Mouse (Mus musculus): Measurements from ENCODE around the gene Cd40lg. TPM values are rescaled to one million over a fixed set of nuclear protein-coding genes. Genes with fewer than 3 reads are reported as not detected.

Cd40lg gene
- polyA plus RNA-seq (2015; fragmentation: Nextera tagmentation; extraction: Ambion mirVana) = not detected in 2 replicates

GRCm38 (mm10) chrX:57211876-57212275 is at the start of gene Cd40lg:
Cd40lg (plus strand) TSS chrX:57212143.
- H3K4me1 ChIP-seq (ENCODE audit: control insufficient read depth, insufficient read depth, low read length) = no peaks in the 10 kb centered on the region
- no peak within 1 kb of the TSS for H3K4me3 ChIP-seq (ENCODE audit: low read length)
- no peaks in the 10 kb centered on the region for H3K9me3 ChIP-seq (ENCODE audit: control insufficient read depth, low read length)
- no peak within 1 kb of the TSS for H3K27ac ChIP-seq (ENCODE audit: low read length)
- no peak within 1 kb of the TSS for H3K9ac ChIP-seq (ENCODE audit: low read depth, low read length)
- H3K4me2 ChIP-seq (ENCODE audit: low read depth, low read length) = no peak within 1 kb of the TSS
- WGBS = 84% methylated on average over 9 of the region's 9 CpGs
- no peaks in the 10 kb centered on the region for H3K27me3 ChIP-seq (replicated peaks; ENCODE audit: control insufficient read depth, insufficient read depth, low read length)
- ATAC-seq = no peak
- H3K36me3 ChIP-seq (ENCODE audit: control insufficient read depth, insufficient read depth, low read length) = no peaks in the 10 kb centered on the region

GRCm38 (mm10) chrX:57166549-57166948 is 45.4 kb upstream of the Cd40lg start:
- no peak overlapping the region for H3K4me2 ChIP-seq (ENCODE audit: low read depth, low read length)
- H3K4me1 ChIP-seq (ENCODE audit: control insufficient read depth, insufficient read depth, low read length) = no peaks in the 10 kb centered on the region
- H3K27ac ChIP-seq (ENCODE audit: low read length) = no peak overlapping the region
- H3K36me3 ChIP-seq (ENCODE audit: control insufficient read depth, insufficient read depth, low read length) = no peaks in the 10 kb centered on the region
- no peaks in the 10 kb centered on the region for H3K9me3 ChIP-seq (ENCODE audit: control insufficient read depth, low read length)
- no peak overlapping the region for H3K4me3 ChIP-seq (ENCODE audit: low read length)
- no peak overlapping the region for H3K9ac ChIP-seq (ENCODE audit: low read depth, low read length)
- WGBS = 93% methylated on average over 1 of the region's 1 CpGs
- no peaks in the 10 kb centered on the region for H3K27me3 ChIP-seq (replicated peaks; ENCODE audit: control insufficient read depth, insufficient read depth, low read length)
- no peak for ATAC-seq

DNA sequence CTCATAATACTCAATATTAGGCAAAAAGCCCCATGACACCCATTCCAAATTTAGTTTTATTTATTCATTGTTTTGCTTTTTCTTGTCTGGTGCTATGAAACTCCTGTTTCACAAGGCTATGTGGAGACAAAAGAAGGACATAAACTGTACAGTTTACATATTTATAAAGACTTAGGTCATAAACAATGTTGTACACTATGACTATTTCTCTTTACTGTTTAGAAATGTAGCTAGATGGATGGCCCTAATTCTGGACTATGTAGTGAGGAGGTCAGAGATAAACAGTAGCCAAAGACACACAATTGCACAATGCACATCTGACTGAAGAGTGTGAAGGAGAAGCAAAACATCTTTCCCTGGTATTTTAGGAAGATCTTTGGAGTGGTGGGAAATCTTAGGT is 40.7 kb upstream of the Cd40lg start:
- ATAC-seq = no peak
- Histone ChIP-seq H3K27me3 (replicated peaks; ENCODE audit: control insufficient read depth, insufficient read depth, low read length) (no peaks in the 10 kb centered on the region), H3K4me1 (ENCODE audit: control insufficient read depth, insufficient read depth, low read length) (no peaks in the 10 kb centered on the region), H3K9me3 (ENCODE audit: control insufficient read depth, low read length) (no peaks in the 10 kb centered on the region), H3K9ac (ENCODE audit: low read depth, low read length) (no peak overlapping the region), H3K27ac (ENCODE audit: low read length) (no peak overlapping the region), H3K4me2 (ENCODE audit: low read depth, low read length) (no peak overlapping the region), H3K4me3 (ENCODE audit: low read length) (no peak overlapping the region), H3K36me3 (ENCODE audit: control insufficient read depth, insufficient read depth, low read length) (no peaks in the 10 kb centered on the region)

DNA sequence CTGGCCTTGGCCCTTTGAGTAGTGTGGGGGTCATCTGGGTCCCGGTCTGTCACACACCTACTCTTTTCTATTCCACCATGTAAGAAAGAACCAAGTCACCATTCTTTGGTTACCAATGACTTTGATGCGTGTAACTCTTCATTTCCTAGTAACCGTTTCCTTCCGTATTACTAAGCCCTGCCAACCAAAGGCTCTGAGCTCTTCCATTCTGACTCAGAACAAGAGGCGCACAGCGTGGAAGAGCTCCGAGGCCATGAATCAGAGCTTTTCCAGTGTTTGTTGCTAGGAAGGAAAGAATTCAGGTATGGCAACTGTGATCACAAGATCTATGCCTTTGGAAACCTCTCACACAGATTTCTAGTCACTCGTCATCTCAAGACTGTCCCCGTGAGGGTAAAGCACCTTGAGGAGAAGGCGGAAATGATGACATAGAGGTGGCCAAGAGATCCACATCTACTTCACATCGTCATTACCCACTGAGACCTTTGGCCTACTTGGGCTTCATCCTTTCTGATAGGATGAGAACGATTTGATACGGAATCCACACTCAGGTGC is 34.6 kb upstream of the Cd40lg start:
- H3K4me2 ChIP-seq (ENCODE audit: low read depth, low read length) = no peak overlapping the region
- no peak overlapping the region for H3K4me3 ChIP-seq (ENCODE audit: low read length)
- no peaks in the 10 kb centered on the region for H3K27me3 ChIP-seq (replicated peaks; ENCODE audit: control insufficient read depth, insufficient read depth, low read length)
- H3K9me3 ChIP-seq (ENCODE audit: control insufficient read depth, low read length) = no peaks in the 10 kb centered on the region
- 93% methylated on average over 13 of the region's 13 CpGs for WGBS
- no peak overlapping the region for H3K9ac ChIP-seq (ENCODE audit: low read depth, low read length)
- no peaks in the 10 kb centered on the region for H3K4me1 ChIP-seq (ENCODE audit: control insufficient read depth, insufficient read depth, low read length)
- H3K27ac ChIP-seq (ENCODE audit: low read length) = no peak overlapping the region
- no peak for ATAC-seq
- H3K36me3 ChIP-seq (ENCODE audit: control insufficient read depth, insufficient read depth, low read length) = no peaks in the 10 kb centered on the region

- Histone ChIP-seq H3K4me2 (ENCODE audit: low read depth, low read length) (no peak overlapping the region), H3K4me3 (ENCODE audit: low read length) (no peak overlapping the region), H3K4me1 (ENCODE audit: control insufficient read depth, insufficient read depth, low read length) (no peaks in the 10 kb centered on the region), H3K9ac (ENCODE audit: low read depth, low read length) (no peak overlapping the region), H3K36me3 (ENCODE audit: control insufficient read depth, insufficient read depth, low read length) (no peaks in the 10 kb centered on the region), H3K27ac (ENCODE audit: low read length) (no peak overlapping the region), H3K9me3 (ENCODE audit: control insufficient read depth, low read length) (no peaks in the 10 kb centered on the region), H3K27me3 (replicated peaks; ENCODE audit: control insufficient read depth, insufficient read depth, low read length) (no peaks in the 10 kb centered on the region)
- ATAC-seq = no peak
- WGBS = 88% methylated on average over 2 of the region's 2 CpGs
Observed at GRCm38 (mm10) chrX:57182470-57182869, 29.5 kb upstream of the Cd40lg start.

- Histone ChIP-seq H3K36me3 (ENCODE audit: control insufficient read depth, insufficient read depth, low read length) (no peaks in the 10 kb centered on the region), H3K9me3 (ENCODE audit: control insufficient read depth, low read length) (no peaks in the 10 kb centered on the region), H3K4me3 (ENCODE audit: low read length) (no peak overlapping the region), H3K27me3 (replicated peaks; ENCODE audit: control insufficient read depth, insufficient read depth, low read length) (no peaks in the 10 kb centered on the region), H3K4me2 (ENCODE audit: low read depth, low read length) (no peak overlapping the region), H3K27ac (ENCODE audit: low read length) (no peak overlapping the region), H3K9ac (ENCODE audit: low read depth, low read length) (no peak overlapping the region), H3K4me1 (ENCODE audit: control insufficient read depth, insufficient read depth, low read length) (no peaks in the 10 kb centered on the region)
- WGBS = 89% methylated on average over 3 of the region's 3 CpGs
- ATAC-seq = no peak
Observed at GRCm38 (mm10) chrX:57183359-57183758, 28.6 kb upstream of the Cd40lg start.

DNA sequence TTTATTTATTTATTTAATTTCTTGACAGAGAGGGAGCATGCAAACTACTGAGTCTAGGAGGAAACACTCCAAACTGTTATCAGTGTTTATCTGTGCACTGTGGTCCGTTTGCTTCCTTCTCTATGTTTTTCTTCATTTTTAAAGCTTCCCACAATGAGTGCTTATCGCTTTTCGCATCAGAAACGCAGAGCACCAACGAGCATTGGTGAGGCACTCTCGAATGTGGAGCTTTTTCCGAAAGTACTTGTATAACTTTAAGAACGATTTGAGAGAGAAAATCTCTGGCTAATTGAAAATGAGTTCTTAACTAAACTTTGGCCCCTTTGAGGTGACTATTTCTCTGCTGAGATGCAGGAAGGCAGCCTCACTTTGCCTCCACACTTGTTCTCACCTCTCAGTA is 24.6 kb upstream of the Cd40lg start:
- 74% methylated on average over 8 of the region's 8 CpGs for WGBS
- Histone ChIP-seq H3K9ac (ENCODE audit: low read depth, low read length) (no peak overlapping the region), H3K4me3 (ENCODE audit: low read length) (no peak overlapping the region), H3K4me1 (ENCODE audit: control insufficient read depth, insufficient read depth, low read length) (no peaks in the 10 kb centered on the region), H3K4me2 (ENCODE audit: low read depth, low read length) (no peak overlapping the region), H3K27me3 (replicated peaks; ENCODE audit: control insufficient read depth, insufficient read depth, low read length) (no peaks in the 10 kb centered on the region), H3K27ac (ENCODE audit: low read length) (no peak overlapping the region), H3K36me3 (ENCODE audit: control insufficient read depth, insufficient read depth, low read length) (no peaks in the 10 kb centered on the region), H3K9me3 (ENCODE audit: control insufficient read depth, low read length) (no peaks in the 10 kb centered on the region)
- ATAC-seq = no peak

DNA sequence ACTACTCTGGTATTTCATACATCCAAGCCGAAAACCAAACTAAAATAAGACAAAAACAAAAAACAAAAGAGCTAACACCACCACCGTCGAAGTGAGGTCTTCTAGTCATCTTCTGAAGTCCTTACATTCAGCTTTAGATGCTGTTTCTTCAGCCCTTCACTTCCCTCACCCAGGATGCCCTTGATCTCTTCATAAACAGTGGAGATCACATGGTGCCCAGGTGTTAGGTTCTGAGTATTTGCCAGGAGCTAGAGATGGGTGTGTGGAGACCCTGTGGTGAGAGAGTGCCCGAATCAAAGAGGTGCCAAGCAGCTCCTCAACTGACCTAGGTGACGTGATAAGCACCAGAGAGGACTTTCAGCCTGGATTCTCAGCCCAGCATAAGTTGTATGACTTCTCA is 22.6 kb upstream of the Cd40lg start:
- 76% methylated on average over 5 of the region's 5 CpGs for WGBS
- Histone ChIP-seq H3K27me3 (replicated peaks; ENCODE audit: control insufficient read depth, insufficient read depth, low read length) (no peaks in the 10 kb centered on the region), H3K4me3 (ENCODE audit: low read length) (no peak overlapping the region), H3K4me2 (ENCODE audit: low read depth, low read length) (no peak overlapping the region), H3K9me3 (ENCODE audit: control insufficient read depth, low read length) (no peaks in the 10 kb centered on the region), H3K9ac (ENCODE audit: low read depth, low read length) (no peak overlapping the region), H3K36me3 (ENCODE audit: control insufficient read depth, insufficient read depth, low read length) (no peaks in the 10 kb centered on the region), H3K27ac (ENCODE audit: low read length) (no peak overlapping the region), H3K4me1 (ENCODE audit: control insufficient read depth, insufficient read depth, low read length) (no peaks in the 10 kb centered on the region)
- no peak for ATAC-seq

GRCm38 (mm10) chrX:57196319-57196718 is 15.6 kb upstream of the Cd40lg start:
- Histone ChIP-seq H3K27me3 (replicated peaks; ENCODE audit: control insufficient read depth, insufficient read depth, low read length) (no peaks in the 10 kb centered on the region), H3K27ac (ENCODE audit: low read length) (no peak overlapping the region), H3K4me2 (ENCODE audit: low read depth, low read length) (no peak overlapping the region), H3K4me1 (ENCODE audit: control insufficient read depth, insufficient read depth, low read length) (no peaks in the 10 kb centered on the region), H3K36me3 (ENCODE audit: control insufficient read depth, insufficient read depth, low read length) (no peaks in the 10 kb centered on the region), H3K4me3 (ENCODE audit: low read length) (no peak overlapping the region), H3K9ac (ENCODE audit: low read depth, low read length) (no peak overlapping the region), H3K9me3 (ENCODE audit: control insufficient read depth, low read length) (no peaks in the 10 kb centered on the region)
- ATAC-seq = no peak
- WGBS = 84% methylated on average over 9 of the region's 9 CpGs

GRCm38 (mm10) chrX:57198036-57198435 is 13.9 kb upstream of the Cd40lg start:
- 50% methylated on average over 2 of the region's 2 CpGs for WGBS
- no peak for ATAC-seq
- Histone ChIP-seq H3K4me2 (ENCODE audit: low read depth, low read length) (no peak overlapping the region), H3K27ac (ENCODE audit: low read length) (no peak overlapping the region), H3K9ac (ENCODE audit: low read depth, low read length) (no peak overlapping the region), H3K36me3 (ENCODE audit: control insufficient read depth, insufficient read depth, low read length) (no peaks in the 10 kb centered on the region), H3K4me1 (ENCODE audit: control insufficient read depth, insufficient read depth, low read length) (no peaks in the 10 kb centered on the region), H3K4me3 (ENCODE audit: low read length) (no peak overlapping the region), H3K27me3 (replicated peaks; ENCODE audit: control insufficient read depth, insufficient read depth, low read length) (no peaks in the 10 kb centered on the region), H3K9me3 (ENCODE audit: control insufficient read depth, low read length) (no peaks in the 10 kb centered on the region)

Measured in intestine, embryonic 16.5 days (tissue).